Mouse (Mus musculus): Measurements from ENCODE around the gene Ndufc2. TPM values are rescaled to one million over a fixed set of nuclear protein-coding genes. Genes with fewer than 3 reads are reported as not detected.

Ndufc2 gene
- 217 TPM for polyA plus RNA-seq (2014; fragmentation: Illumina TruSeq; extraction: RNeasy Lipid Tissue Mini Kit (QIAGEN cat#74804))

DNA sequence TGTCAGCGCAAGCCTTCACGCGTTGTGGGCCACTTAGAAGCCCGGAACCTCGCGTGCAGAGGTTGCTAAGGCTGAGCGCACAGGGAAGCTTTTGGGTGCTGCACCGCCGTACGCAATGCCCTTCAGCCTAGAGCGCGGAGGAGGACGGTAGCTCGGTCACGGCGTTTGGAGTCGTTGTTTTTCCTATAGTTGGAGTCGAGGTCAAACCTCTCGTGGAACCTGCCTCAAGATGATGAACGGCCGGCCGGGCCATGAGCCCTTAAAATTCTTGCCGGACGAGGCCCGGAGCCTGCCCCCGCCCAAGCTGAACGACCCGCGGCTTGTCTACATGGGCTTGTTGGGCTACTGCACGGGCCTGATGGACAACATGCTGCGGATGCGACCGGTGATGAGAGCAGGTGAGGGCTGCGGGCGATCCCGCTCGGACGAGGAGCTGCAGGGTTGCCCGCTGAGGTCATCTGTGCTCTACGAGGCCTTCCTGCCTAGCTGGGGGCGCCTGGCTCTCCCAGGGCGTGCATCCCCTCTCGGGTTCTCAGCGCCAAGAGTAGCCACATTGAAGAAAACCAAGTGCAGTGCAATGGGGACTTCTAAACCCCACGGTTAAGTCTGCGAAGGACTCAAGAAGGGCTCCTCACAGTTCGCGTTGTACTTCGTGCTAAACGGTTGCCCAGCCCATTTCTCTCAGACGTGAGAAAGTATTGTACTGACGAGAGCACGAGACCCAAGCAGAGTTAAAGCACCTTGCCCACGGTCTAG, at the start of gene Ndufc2:
Gene Ndufc2, plus strand, starts transcription at position 44 of the 756 bp plus-strand sequence.

DNA sequence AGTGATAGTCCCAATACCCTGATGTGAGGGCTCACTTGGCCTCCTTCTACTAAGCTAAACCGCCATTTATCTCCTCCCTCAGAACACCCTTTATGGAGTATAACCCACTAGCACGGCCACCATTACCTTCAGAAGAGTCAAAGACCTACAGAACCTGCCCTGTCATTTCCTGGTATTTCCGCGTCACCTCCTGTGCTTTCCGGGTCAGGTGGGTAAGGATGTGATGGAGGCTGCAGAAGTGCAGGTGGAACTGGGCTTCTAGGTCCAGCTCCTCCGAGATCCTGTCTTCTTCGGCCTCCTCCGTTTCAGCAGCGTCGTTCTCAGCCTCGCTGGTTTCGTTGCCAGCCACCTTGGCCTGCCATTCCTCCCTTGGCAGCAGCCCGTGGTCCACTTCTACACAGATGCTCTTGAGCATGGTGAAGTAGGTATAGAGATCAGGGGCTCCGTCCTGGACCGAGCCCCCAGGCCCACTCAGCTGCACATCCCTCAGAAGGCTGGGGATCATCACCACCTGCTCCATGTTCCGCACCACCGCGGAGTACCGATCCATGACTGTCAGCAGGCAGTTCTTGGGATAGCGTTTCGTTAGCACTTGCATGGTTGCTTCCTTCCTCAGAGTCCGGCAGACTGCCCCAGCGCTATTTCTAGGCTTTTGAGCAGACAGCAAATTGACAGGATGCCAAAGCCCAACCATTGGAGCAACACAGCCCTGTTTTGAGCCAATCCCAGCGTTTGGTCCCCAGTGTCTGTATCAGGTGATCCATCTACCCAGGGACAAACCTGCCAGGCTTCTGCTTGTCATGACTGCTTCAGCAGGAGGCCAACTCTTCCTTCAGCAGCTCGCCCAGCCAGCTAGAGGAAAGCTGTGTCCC, 17.3 kb downstream of the Ndufc2 start, which contains the start of gene Thrsp:
Gene Thrsp, minus strand, starts transcription at position 825 of the 872 bp plus-strand sequence.

DNA sequence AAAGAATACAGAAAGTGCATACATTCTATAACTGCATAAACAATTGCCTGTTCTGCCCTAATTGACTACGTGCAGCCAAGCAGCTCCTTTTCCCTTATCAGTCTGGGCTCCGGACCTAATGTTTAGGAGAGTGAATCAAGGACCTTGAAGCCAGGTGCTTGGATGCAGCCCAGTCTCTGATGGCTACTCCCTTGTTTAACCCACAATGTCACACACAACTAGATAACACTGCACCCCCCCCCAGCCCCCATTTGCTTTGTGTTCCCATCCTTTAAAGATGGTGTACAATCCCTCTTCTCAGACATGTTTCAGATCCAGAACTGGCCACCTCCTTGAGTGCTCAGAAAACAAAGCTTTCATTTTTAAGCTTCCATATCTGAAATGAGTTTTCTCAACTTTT, 51.2 kb downstream of the Ndufc2 start, which contains the start of gene Kctd14:
Gene Kctd14, plus strand, starts transcription at position 301 of the 400 bp plus-strand sequence.

Other genes with a start within 250 kb of the Ndufc2 start
- gene Usp35, start 68.0 kb upstream of the Ndufc2 start, polyA plus RNA-seq (2014; fragmentation: Illumina TruSeq; extraction: RNeasy Lipid Tissue Mini Kit (QIAGEN cat#74804)): 0.29 TPM
- 4.5 TPM for gene Kctd21, start 67.7 kb upstream of the Ndufc2 start, polyA plus RNA-seq (2014; fragmentation: Illumina TruSeq; extraction: RNeasy Lipid Tissue Mini Kit (QIAGEN cat#74804))
- 32.1 TPM for gene Alg8, start 28.4 kb upstream of the Ndufc2 start, polyA plus RNA-seq (2014; fragmentation: Illumina TruSeq; extraction: RNeasy Lipid Tissue Mini Kit (QIAGEN cat#74804))
- gene Thrsp, start 17.7 kb downstream of the Ndufc2 start, polyA plus RNA-seq (2014; fragmentation: Illumina TruSeq; extraction: RNeasy Lipid Tissue Mini Kit (QIAGEN cat#74804)): 3.0 TPM
- gene Kctd14, start 51.3 kb downstream of the Ndufc2 start, polyA plus RNA-seq (2014; fragmentation: Illumina TruSeq; extraction: RNeasy Lipid Tissue Mini Kit (QIAGEN cat#74804)): 358 TPM
- gene Ints4, start 81.0 kb downstream of the Ndufc2 start, polyA plus RNA-seq (2014; fragmentation: Illumina TruSeq; extraction: RNeasy Lipid Tissue Mini Kit (QIAGEN cat#74804)): 108 TPM
- 13.8 TPM for gene Aamdc, start 179.5 kb downstream of the Ndufc2 start, polyA plus RNA-seq (2014; fragmentation: Illumina TruSeq; extraction: RNeasy Lipid Tissue Mini Kit (QIAGEN cat#74804))
- gene Rsf1, start 179.9 kb downstream of the Ndufc2 start, polyA plus RNA-seq (2014; fragmentation: Illumina TruSeq; extraction: RNeasy Lipid Tissue Mini Kit (QIAGEN cat#74804)): 54.3 TPM